Mouse (Mus musculus) heart, adult 8-10 months (tissue): Measurements from ENCODE around the gene Zcchc3. TPM values are rescaled to one million over a fixed set of nuclear protein-coding genes. Genes with fewer than 3 reads are reported as not detected.
"Not testable (repeated sequence)": the region's sequence is repeated elsewhere in the genome, so short reads cannot be mapped to it uniquely, and the experiment has no call there.

Experiments used
- DNase-seq: peaks from one replicate; pipeline ENCODE4 v3.0.0; 2022; ENCODE audit warnings: low spot score
- total RNA-seq, 4 experiments: library from RNA; stranded (reverse); gene quantifications; 2 replicates each; pipeline ENCODE4 v1.2.4; 2022

Zcchc3 gene
- total RNA-seq, result 1 to 10 TPM; 5.8 to 7.6 (median 6.4) TPM

DNA sequence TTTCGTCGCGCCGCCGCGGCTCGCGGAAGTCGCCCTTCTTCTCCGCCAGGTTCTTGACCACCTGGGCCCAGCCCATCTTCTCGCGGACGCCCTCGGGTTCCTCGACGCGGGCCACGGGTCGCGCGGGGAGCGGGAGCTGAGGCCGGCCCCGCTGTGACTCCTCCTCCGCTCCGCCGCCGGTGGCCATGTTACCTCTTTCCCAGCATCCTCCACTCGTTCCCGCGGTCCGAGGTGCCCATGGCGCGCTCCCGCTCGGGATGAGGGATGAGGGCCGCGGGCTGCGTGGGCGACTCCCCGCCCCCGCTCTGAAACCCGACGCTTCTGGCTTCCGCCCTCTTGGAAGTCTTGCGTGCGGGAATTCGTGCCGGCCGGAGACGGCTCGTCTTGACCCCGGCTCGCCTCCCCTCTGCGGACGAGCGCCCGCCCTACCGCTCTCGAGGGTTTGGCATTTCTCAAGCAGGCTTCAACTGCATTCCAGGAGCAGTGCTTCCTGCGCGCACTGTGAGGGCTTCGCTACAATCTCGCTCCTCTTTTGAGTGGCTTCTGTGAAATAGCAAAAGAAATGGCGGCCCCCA is at the start of gene Zcchc3:
Zcchc3 (minus strand) TSS at position 437 of the 575 bp plus-strand sequence.
- DNase-seq, result peak; percentile 81

DNA sequence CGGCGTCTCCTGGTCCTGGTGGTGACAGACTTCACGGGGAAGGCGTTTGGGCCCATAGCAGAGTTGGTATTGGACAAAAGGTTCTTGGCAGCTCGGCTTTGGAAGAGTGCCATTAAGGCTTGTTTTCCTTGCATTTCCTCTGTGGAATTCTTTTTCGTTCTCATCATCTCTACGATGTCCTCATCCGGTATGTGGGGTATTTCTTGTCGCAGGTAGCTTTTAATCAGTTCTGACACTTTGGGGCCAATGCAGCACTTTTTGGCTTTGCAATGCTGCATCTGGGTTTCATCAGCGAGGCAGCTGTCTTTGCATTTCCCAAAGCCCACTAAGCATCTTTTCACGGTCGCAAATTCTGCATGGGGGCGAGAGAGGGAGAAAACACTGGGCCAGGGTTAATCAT is 44.4 kb upstream of the Zcchc3 start:
- no peak for DNase-seq

DNA sequence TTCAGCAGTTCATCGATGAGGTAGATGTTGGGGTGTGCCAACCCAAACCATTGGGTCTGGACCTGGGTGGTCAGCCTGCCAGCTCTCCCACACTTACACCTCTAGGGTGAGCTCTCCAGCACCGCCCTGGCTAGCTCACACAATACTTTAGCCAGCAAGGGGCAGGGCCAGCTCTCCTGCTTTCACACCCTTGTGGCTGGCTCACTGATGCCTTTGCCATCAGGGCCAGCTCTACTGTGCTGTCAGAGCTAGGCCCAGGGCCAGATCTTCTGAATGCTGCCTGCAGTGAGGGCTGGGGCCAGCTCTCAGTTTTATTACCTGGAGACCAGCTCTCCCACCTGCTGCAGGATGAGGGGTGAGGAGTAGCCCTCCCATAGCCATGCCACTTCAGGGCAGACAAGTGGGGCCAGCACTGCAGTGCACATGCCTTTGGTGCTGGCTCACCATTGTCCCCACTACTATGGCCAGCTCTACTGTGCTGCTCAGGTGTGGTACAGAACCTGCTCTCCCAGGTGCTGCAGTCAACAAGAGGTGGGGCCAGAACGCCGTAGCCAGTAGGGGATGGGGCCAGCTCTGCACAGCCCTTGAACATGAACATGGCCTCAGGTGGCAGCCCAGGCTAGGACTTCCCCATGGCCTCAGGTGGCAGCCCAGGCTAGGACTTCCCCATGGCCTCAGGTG is 37.4 kb upstream of the Zcchc3 start:
- DNase-seq, result peak; percentile 24

DNA sequence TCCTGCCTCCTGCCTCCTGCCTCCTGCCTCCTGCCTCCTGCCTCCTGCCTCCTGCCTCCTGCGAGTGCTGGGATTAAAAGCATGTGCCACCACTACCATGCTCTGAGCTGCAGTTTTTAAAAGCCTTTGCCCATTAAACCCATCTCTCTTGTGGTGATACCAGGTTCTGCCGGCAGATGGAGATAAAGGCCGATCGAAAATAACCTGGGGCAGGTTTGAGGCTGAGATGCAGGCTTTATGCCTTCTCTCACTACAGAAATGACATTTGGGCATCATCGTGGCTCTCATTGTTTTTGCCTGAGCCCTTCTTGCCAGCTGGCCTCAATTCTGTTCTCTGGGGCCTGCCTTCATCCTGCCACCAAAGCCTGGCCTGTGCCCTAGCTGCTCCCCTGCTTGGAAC is 35.4 kb upstream of the Zcchc3 start:
- DNase-seq, result no peak

DNA sequence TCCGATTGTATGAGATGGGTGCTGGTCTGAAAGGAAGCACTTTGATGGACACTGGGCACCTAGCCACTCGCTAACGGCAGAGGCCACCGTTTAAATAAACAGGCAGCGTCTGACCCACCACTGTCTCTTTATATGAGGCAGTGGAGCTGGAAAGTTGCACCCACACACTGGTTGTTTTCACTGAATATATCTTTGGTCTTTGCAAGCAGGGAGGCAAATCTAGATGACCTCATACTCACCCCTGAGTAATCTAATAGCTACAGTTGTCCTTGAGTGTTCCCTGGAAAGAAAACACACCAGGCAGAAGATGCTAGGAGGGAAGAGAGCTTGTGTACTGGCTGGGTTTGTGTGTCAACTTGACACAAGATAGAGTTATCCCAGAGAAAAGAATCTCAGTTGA is 32.6 kb upstream of the Zcchc3 start:
- DNase-seq, result no peak

DNA sequence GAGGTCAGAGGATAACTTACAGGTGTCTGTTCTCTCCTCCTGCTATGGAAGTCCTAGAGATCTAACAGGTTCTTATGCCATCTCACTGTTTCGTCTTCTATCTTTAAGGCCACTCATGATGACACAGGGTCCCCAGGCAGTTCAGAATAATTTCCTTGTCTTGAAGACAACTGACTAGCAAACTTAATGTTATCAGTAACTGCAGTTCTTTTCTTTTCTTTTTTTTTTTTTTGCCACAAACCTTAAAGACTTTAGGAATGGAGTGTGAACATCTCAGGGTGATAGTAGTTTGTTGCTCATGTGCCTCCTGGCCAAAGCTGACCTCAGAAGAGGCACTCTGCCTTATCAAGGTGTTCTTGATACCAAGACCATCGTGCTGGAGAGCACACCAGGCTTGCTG is 31.8 kb upstream of the Zcchc3 start:
- no peak for DNase-seq

DNA sequence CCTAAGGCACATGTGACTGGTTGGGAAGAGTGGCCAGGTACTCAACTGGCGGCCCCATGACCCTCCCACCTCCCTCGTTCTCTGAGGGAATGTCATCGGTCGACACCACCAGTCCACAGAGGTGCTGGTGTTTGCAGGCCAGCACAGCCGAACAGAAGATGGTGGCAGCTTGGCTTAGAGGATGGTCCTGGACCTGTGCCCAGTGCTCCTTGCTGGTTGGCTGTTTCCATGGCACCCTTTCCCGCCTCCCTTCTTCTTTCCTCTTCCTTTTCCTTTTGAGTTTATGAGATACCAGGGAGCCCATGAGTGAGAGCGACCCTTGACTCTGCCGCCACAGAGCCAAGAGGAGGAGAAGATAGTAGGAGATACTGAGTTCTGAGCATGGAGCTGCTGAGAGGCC is 28.5 kb upstream of the Zcchc3 start:
- no peak for DNase-seq

DNA sequence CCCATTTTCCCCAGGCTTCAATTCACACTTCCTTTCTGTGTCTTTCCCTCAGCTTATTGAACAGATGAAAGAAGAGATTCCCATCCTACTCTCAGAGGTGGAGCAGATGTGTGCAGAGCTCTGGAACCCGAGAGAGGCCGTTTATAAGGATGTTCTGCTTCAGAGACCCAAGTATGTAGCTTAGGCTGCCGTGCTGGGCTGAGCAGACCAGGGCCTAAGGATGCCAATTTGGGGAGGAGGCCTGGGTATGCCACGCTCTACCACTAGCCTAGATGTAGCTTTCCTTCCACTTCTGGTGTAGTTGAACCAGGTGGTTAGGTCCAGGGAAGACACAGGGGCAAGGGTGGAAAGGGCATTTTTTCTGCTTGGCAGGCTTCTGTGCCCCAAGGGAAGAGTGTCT is 27.5 kb upstream of the Zcchc3 start:
- DNase-seq, result no peak

DNA sequence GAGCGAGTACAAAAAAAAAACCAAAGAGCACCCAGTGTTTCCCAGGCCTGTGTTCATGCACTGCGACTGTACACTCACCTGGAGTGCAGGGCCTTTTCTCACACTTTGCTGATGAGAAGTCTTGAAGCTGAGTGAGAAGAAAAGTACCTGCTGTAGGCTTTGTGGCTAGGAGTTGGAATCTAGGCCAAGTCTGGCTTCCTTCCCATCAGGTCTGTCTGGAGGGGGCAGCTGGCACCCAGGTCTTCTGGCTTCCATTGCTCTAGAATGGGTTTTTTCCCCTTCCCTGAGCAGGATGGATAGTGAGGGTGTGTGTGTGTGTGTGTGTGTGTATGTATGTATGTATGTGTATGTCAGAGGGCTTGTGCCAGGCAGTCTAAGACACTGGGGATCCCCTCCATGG is 25.0 kb upstream of the Zcchc3 start:
- DNase-seq, result no peak

DNA sequence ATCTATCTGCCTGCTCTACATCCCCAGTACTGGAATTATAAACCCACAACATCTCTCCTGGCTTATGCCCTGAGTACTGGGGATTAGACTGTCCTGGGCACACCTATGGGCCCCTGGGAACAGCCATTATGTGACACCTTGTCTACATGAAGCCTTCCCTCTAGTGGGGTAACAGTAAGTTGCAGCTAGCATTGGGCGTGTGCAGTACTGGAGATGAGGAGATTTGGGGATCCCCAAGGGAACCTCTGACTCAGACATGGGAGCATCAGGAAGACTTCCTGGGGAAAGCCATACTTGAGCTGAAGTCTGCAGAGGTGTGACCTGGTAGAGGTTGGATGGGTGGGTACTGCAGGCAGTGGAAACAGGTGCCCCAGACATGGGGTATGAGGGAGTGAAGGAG is 24.1 kb upstream of the Zcchc3 start:
- DNase-seq, result no peak

DNA sequence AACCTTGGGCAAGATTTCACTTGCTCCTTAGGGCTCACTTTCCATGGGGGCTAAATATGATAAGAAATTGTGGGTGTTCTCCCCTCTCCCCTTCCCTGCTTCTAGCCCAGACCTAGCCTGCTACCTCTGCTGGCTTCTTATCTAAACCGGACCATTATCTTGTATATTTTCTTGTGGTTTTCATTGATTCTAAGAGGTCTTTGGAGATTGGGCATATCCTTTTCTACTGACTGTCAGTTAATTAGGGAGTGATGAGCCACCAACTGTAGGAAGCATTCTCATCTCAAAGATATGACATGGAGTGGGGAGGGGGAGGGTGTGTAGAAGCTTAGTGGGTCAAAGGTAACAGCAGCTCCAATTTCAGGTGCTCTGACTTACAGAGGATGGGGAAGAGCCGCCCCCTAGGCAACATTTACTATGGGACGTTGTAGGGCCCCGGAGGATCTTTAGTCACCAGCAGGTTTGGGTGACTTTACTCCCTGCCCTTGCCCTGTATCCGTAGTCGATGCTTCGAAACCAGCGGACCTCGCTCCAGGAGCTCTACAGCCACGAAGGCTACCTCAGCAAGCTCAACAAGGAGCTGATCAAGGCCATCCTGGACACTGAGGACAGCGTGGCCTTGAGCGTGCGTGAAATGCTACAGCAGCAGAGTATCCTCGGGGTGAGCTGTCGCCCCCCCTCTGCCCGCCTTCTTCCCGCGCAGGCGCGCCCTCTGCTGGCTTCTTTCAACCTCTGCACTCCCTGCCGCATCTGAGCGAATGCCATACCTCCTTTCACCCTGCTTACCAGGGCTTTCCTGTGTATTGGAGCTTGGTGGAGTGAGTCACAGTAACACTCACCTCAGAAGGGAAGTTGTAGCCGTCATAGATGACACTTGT is 22.4 kb upstream of the Zcchc3 start:
- peak; percentile 74 for DNase-seq

DNA sequence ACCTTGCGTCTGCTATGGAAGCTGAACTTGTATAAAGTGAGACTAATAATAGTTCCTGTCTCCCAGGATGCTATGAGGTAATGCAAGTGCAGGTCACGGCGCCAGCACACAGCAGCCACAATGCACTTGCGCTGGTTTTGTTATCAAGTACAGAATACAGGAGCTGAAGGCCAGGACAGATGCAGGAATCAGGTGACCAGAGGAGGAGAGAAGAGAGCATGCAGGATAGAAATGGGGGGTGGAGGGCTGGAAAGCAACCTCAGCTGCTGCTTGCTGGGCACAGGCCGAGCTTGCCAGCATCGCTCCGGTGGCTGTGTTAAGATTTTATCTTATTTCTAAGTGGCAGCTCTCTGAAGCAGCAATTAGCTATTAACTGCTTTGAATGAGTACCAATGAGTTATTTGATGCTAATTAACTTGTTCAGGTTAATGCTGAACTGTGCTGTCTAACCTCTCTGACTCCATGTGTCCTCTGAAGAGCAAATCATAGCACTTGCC is 21.6 kb upstream of the Zcchc3 start:
- DNase-seq, result peak; percentile 24

DNA sequence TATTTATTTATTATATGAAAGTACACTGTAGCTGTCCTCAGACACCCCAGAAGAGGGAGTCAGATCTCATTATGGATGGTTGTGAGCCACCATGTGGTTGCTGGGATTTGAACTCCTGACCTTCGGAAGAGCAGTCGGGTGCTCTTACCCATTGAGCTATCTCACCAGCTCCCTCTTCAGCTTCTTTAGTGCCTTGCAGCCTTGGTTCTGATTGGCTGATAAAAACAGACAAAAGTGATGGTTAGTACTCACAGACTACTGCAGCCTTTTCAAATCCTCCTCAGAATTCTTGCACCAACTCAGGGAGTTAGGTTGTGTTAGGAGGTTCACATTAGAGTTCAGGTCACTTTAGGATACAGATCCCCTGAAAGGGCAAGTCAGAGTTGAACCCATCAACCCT is 13.7 kb upstream of the Zcchc3 start:
- DNase-seq, result not testable (repeated sequence)

DNA sequence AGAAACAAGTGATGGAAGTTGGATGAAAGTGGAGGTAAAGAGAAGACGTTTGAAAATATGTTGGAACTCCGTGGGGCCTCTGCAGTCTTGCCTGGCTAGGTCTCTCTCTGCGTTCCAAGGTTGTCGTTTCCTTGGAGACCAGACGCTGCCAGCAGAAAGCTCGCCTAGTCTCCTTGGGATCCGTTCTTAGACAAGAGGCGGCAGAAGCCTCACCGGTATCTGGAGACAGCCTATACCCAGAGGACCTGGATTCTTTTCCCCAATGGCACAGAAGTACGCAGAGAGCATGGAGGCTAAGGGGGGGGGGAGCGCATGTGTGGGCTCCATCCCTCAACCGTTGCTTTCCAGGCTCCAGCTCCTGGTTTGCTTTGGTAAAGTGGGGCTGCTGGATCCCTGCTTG is 12.7 kb upstream of the Zcchc3 start:
- DNase-seq, result no peak

DNA sequence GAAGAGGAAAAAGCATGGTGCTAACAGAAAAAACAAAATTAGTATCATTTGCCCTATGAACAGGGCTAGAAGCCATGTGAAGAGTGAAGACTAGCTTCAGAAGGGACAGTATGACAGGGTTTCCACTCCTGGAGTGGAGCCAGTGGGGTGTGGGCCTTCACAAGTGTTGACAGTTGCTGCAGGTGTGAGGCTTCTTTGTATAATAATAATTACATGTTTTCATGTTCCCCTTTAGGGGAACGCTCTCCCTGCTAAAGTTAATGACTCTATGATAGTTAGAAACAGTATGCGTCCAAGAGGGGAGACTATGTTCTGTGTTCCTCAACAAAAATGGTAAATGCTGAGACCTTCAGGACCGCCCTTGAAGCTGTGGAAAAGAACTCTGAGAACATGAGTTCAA is 959 bp upstream of the Zcchc3 start:
- no peak for DNase-seq

DNA sequence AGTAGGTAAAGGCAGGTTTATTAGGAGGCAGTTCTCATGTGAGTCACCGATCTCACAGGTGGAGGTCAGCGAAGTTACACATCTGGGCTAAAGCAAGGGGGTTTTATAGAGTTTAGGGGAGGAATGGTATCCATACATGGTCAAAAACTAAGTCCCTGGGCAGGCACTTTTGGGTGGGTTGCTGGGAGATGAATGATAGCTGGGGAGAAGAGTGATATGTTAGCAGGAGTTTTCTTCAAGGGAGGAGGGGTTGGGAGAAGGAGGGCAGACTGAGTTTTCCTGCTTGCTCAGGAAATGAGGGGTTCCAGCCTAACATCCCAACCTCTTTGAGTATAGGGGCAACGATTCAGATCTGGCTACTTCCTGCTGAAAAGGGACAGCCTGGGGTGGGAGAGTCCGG is 460 bp upstream of the Zcchc3 start, which contains the start of gene 6820408C15Rik:
6820408C15Rik (plus strand) TSS at position 301 of the 400 bp plus-strand sequence.
- DNase-seq, result no peak

DNA sequence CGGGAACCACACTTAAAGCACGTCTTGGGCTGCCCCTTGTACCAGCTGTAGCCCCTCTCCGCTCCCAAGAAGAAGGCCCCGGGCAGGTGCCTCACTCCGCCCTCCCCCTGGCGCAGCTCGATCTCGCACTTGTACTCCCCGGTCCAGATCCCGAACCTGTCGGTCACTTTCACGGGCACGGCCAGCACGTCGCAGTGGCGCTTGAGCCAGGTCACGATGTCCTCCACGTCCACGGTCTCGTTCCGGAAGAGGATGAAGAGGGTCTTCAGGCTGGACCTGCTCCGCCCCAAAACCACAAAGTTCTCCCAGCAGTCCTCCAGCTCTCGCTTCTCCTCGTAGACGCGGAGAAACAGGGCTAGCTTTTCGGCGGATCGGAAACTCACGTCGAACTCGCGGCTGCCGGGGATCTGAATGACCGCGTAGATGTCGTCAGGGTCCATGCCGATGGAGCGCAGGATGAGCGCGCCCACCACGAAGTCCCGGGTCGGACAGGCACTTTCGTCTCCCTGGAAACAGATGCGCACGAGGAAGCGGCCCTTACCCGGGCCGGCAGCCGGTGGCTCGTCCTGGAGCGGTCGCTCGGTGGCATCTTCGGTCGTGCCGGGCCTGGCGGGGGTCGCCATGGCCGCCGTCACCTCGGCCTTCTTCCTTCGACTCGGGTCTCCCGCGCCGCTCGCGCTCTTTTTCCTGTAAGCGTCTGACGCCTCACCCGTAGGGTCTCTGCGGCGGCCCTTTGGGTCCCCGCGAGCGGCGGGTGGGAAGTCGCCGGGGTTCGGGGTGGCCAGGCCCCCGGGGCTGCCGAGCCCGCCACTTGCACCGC is 852 bp downstream of the Zcchc3 start:
- no peak for DNase-seq

DNA sequence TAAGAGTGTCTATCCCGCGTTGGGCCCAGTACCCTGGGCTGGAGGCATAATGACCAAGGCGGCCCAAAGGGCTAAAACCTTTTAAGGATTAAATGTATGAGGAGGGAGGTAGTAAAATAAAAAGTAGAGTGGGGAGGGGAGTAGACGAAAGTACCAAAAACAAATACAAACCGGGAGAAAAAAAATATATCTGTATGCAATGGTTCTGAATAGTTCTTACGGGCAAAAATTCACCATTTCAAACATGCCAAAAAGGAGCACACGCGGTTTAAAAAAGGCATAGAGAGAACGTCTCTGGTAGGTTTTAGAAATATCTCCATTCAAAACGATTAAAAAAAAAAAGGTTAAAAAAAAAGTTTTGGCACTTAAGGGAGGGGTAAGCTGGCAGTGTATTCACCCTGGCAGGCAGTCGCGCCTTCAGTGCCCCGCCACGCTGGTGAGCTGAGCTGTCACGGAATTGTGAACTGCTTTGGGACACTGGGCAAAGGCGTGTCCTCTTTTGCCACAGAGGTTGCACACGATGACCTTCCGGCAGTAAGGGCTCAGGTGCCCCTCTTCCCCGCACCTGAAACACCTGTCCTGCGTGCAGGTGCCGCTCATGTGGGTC is 1.6 kb downstream of the Zcchc3 start:
- DNase-seq, result no peak

DNA sequence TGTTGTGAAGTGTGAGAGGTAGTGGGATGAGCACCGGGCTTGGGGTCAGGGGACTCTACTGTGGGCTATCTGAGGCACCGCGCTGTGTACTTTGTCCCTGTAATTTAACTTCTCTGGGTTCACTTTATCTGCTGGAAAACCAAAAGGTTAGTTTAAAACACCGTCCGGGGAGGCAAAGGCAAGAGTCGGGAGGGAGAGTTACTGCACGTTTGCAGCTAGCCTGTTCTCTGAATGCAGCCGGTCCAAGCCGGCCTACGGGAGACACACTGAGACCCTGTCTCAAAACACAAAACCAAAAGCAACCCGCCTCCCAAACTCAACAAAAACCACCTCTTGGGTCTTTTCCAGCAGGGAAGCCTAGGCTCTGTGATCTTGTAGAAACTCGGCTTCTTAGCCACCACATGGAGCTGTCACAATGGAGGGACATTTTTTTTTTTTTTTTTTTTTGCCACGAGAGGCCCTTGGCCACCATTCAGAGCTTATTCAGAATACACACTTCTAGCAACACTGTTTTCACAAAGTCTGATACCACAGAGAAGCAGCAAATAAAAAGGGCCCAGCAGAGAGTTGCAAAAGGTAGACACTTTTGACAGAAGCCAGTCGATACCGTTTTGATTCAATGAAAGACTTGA is 2.2 kb downstream of the Zcchc3 start:
- DNase-seq, result no peak

DNA sequence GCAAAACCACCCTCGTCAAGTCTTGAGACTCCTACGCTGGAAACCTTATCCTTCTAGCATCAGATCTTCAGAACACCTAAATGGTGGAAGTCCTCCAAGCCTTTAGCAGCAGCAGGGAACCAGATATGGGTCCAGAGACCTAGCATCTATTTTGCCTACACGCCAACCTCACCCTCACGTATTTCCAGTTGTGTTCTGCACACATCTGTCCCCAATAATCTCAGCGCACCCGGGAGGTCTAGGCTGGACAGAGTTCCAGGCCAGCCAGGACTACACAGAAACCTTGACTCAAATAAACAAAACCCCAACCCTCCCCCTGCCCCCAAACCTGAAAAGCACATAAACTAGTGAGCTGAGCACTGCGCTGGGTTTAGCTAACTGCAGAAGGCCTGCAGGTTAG is 3.4 kb downstream of the Zcchc3 start:
- no peak for DNase-seq

DNA sequence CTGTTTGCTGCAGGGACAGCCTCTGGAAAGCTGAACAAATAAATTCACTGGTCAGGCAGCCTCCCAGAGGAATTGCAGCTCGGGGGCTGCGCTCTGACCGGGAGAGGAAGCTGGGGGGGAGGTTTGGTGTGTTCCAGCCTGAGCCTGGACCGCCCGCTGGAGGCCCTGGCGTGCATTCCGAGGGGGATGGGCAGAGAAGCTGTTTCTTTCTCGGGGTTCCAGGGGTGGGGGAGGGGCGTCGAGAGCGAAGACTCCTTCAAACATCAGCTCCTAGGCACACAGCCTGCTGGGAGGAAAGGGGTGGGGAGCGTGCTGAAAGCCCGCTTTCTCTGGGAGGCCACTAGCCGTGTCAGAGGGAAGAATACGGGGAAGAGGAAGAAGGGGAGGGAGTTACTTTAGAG is 3.9 kb downstream of the Zcchc3 start:
- DNase-seq, result no peak
